Mouse (Mus musculus) adrenal gland, postnatal 25 days (tissue): Measurements from ENCODE around the gene Pacs2. TPM values are rescaled to one million over a fixed set of nuclear protein-coding genes. Genes with fewer than 3 reads are reported as not detected.

Source experiments
- DNase-seq: peaks from one replicate; pipeline ENCODE4 v3.0.0; 2021; ENCODE audit warnings: mixed read lengths
- long read RNA-seq: library from polyadenylated mRNA; stranded (forward); transcript quantifications from one replicate; pipeline ENCODE4 v2.0.0, GENCODE M21; 2021
- total RNA-seq: library from RNA; stranded (reverse); gene quantifications from 2 replicates; pipeline ENCODE4 v1.2.3, GENCODE M21; 2021

The Pacs2 gene
- 45.6 and 55.5 TPM in 2 replicates for total RNA-seq
- long read RNA-seq, full-length matches to known transcripts: 2 of 14 reads
- long read RNA-seq, partial matches to known transcripts: 7 of 14 reads
- long read RNA-seq, other reads (novel, unspliced or antisense): 5 of 14 reads

DNA sequence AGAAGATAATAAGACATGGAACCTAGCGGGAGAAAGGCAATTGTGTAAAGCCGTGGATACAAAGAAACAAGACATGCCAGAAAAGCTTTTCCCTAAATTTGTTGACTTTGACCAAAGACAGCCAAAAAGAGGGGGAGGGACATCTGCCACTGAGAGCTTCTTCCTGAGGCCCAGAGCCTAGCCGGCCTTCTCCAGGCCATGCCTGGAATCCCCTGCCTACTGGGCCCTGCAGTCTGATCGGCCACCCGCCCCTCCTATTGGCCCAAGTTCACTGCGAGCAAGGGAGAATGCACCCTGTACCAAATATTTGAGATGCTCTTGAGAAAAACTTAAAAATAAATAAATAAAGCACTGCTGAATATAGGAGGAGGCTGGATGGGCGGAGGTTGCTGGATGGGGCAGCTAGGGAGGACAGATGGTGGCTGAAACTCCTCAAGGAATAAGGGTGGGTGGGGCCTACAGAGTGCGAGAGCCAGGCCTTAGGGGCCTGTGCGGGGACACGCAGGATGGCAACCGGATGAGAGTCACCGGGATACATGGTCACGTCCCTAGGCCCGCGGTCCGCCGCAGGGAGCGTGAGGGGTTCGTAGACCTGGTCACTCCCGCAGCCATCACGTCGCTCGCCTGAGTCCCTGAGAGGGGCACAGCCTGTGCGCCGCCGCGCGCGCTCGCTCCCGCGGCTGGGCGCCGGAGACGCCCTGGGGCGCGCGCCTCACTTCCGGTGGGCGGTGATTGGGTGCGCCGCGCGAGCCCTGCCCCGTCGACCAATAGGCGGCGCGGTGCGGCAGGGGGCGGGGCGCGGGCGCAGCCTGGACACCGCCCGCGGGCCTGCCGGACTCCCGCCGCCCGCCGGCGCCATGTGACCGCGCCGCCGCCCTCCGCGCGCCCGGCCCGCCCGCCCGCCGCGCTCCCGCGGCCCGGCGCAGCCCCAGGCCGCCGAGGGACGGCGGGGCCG is at the start of gene Pacs2:
Pacs2 (plus strand) TSS at position 905 of the 955 bp plus-strand sequence.
- peak; percentile 97 for DNase-seq

GRCm38 (mm10) chr12:112965783-112966182 is 48.5 kb upstream of the Pacs2 start:
- DNase-seq: no peak

GRCm38 (mm10) chr12:112968943-112969342 is 45.4 kb upstream of the Pacs2 start:
- no peak for DNase-seq

DNA sequence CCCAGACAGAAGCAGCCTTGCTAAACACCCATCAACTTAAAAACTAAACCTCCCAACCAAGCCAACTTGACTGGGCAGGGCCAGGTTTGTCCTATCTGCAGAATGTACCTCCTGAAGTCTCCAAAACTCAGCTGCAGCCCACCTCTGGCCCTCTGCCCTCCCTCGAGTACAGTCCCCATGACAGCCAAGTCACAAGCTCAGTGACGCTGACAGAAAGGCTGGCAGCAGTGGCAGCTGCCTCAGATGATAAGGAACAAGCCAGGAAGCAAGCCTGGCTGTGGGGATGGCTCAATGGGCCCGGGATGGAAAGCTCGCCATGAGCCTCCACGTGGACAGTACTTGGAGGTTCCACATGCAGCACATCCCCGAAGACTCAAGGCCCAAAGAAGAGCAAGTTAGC is 44.7 kb upstream of the Pacs2 start:
- DNase-seq: no peak

DNA sequence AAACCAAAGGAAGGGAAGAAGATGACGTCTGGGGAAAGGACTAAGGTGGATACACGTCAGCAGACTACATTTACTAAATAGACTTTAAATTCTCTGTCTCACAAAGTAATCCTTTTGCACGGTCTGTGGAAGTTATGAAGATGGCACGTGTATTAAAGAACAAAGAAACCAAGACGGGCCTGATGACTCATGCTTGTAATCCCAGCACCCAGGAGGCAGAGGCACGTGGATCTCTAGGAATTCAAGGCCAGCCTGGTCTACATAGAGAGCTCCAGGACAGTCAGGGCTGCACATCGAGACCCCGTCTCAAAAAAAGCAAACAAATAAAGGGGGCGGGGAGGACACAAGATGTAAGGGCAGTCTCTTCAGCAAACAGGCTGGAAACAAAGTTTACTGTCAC is 39.6 kb upstream of the Pacs2 start:
- DNase-seq: no peak

DNA sequence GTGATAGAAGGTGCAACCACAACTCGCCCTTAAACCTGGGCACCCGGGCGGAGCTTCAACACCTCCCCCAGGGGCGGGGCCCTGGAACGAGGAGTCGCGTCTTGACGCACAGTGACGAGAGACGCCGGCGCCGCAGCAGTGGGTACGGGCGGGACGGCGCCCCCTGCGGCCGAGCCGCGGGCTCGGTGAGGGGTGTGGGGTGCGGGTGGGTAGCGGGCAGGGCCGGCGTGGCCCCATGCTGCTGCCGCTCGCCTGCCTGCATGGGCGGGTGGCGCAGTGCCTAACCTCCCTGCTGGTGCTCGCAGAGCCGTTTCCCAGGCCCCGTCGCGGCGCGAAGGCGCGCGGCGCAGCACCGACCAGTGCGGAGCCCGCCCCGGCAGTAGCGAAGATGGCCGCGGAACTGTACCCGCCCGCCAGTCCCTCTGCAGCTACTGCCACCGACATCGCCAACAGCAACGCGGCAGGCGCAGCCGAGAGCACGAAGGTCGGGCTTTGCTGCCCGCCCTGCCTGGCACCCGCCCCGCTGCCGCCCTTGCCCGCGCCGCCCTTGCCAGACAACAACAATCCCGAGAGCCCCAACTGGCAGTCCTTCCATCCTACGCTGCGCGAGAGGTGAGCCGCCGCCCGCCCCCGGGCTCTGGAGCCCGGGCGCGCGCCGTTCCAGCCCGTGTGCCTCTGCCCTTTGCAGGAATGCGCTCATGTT is 37.8 kb upstream of the Pacs2 start, which contains the start of gene Btbd6:
Btbd6 (plus strand) TSS at position 112 of the 703 bp plus-strand sequence.
- peak; percentile 92 for DNase-seq

GRCm38 (mm10) chr12:112977156-112977555 is 37.2 kb upstream of the Pacs2 start:
- DNase-seq: no peak

DNA sequence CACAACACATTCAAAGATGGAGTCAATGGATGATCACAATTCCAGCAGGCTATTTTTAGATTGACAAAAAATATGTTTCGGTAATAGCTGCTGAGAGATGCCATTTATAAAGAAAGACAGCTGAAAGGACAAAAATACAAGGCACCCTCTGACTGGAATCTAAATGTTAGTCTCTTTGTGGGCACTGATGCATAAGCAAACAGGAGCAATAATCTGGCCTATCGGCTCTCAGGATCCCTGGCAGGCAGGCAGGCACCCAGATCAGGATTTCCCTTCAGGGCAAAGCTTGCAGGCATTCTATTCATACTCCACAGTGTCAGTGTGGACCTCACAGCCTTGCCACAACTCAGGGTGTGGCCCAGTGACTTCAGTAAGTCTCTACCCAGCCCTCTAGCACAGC is 32.3 kb upstream of the Pacs2 start:
- no peak for DNase-seq

- no peak for DNase-seq
These were observed 29.0 kb upstream of the Pacs2 start for GRCm38 (mm10) chr12:112985346-112985745.

DNA sequence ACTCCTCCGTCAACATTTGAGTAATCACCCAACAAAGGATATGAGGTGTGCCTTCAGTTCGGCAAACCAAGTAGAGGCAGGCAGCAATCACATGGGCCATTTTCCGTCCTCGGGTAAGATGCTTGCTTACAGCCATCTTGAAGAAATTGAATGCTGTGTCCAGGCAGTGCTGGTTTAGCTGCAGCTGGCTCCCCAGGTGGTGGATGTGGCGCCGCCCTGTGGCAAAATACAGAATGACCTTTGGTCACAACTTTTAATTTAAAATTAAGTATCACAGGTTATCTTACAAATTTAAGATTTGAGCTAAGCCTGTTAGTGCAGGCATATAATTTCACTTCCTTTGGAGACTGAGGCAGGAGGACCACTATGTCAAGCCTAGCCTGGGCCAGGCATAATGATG is 26.4 kb upstream of the Pacs2 start:
- DNase-seq: peak; percentile 33

- no peak for DNase-seq
These were observed 23.5 kb upstream of the Pacs2 start for GRCm38 (mm10) chr12:112990706-112991405.

DNA sequence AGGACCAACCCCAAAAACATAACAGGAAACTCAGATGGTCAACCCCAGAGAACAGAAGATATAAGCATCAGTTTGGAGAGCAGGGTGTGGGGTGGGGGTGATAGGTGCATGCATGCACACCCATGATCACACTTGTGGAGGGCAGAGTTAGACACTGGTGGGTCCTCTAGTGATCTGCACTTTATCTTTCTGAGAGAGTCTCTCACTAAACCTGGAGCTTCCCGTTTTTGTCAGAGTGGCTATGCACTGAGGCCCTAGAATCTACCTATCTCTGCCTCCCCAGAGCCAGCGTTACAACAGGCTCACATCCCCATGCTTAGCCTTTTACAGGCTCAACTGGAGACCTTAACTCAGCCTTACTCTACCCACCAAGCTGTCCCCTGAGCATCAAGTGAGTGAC is 22.9 kb upstream of the Pacs2 start:
- no peak for DNase-seq

DNA sequence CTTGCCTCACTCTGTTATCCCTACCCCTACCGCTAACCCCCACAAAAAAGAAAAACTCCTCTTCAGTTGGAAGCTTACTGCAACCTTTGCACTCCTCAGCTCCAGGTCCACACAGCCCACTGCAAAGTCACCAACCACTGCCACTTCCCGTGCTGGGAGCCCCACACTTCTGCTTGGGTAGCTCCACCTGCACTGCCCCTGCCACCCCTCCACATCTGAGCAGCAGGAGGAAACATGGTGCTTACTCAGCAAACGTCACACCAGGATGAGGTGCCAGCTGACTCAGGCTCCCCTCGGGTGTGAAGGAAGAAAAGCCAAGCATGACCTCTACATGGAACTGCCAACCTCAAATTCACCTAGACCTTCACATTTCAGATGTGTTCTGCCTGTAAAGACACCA is 20.2 kb upstream of the Pacs2 start:
- no peak for DNase-seq

DNA sequence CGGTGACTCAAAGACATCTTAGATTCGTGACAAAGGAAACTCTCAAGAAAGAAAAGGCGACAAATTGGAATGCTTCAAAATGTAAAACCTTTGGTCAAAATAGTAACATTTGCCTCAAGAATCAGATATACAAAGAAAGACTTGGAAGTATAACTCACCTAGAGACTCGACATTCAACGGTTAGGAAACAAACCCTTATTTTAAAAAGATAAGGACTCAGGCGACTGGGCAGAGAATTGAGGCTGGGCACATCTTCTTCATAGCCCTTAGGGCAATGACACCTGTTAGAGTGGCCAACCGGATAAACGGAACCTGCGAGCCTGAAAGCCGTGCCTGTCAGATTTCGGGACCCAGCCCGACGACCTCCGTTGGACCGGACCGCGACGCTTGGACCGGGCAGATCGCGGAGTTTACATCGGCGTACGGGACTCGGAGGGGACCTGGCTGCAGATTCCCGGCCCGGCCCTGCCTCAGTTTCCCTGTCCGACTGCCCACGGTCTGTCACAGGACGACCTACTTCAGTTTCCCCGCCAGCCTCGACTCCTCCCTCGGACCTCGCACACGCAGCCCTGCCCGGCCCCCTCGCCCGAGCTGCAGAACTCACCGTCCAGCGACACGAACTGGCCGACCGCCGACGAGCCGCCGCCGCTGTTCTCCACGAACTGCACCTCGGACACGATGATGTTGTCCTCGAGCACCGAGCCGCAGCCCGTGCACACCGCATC is 14.6 kb upstream of the Pacs2 start:
- peak; percentile 17 for DNase-seq

DNA sequence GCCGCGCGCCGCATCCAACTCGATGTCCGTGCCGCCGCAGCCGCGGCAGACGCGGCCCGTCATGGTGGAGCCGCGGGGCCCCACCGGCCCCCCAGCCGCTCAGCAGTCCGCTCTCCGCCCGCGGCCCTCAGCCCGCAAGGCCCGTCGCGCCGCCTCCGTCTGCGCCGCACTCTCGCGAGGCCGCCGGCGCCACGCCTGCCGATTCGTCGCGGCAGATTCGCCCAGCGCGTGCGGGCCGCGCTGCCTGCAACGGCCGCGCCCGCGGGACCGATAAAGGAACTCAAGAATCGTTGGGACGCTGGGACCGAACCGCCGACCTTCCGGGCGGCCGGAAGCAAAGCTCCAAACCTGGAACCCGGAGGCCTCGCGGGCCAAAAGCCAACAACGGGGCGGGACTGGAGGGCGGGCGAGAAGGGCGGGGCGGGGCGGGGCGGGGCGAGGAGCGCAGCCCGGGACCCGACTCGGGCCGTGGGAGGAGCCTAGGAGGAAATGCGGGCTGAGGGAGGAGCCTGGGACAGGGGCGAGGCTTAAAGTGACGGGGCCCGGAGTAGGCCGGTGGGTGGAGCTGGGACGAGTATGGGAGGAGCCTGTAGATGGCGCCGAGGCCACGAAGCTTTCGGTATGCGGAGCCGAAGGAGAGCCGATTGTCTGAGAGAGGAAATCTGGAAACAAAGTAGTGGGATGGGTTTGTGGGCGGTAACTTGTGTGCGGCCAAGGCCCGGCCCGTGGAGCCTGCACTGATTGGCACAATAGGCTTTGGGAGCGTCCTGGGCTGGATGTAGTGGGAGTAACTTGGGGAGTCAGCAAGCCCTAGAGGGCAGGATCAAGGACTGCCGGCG is 13.8 kb upstream of the Pacs2 start, which contains the start of gene Brf1:
Brf1 (minus strand) TSS at position 411 of the 839 bp plus-strand sequence.
- DNase-seq: peak; percentile 96

GRCm38 (mm10) chr12:113001133-113001474 is 13.2 kb upstream of the Pacs2 start:
- DNase-seq: no peak

DNA sequence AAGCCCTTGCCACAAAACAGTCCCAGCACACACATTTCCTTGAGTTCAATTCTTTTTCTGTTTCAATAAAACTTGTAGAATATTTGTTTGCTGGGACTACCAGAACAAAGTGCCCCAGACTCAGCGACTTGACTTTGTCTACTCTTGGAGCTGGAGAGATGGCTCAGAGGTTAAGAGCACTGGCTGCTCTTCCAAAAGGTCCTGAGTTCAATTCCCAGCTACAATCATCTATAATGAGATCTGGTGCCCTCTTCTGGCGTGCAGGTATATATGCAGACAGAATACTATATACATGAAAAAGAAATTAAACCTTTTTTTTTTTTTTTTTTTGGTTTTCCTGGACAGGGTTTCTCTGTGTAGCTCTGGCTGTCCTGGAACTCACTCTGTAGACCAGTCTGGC is 11.6 kb upstream of the Pacs2 start:
- no peak for DNase-seq

DNA sequence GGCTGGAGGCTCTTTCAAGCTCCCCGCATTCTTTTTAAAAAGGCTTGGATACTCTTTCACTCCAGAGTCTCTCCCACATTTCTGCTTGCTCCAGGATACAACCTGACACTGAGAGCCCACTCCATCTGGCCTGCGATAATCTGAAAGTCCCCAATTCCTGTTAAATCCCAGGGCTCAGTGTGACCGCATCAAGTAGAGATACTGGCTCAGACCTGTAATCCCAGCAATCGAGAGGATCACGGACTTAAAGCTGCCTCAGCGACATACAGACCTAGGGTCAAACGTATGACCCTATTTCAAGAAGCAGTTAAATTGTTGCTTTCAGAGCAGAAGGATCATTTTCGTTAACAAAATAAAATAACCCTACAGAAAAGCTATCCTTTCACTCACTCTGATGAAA is 10.3 kb upstream of the Pacs2 start:
- DNase-seq: no peak

DNA sequence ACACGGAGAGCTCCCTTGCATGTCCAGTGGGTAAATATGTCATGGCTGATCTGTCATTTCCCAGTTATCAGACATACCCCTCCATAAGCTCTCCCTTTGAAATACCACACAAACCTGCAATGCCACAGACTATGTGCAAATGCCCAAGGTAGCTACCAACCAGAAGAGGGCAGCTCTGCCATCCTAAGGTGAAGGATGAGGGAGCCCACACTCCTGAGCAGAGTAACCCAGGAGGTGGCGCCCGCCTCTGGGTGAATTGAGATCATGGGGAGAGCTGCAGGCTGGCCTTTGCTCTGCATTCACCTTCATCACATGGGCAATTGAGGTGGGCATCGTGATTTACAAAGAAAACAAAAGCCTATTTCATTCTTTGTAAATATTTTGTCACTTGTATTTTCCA is 9.3 kb upstream of the Pacs2 start:
- peak; percentile 70 for DNase-seq

GRCm38 (mm10) chr12:113011702-113012360 is 2.5 kb upstream of the Pacs2 start:
- DNase-seq: no peak
